Mouse (Mus musculus): ENCODE measurements around the gene Ccdc7a. TPM values are rescaled to one million over a fixed set of nuclear protein-coding genes. Genes with fewer than 3 reads are reported as not detected.

Gene Ccdc7a
- total and polyA plus RNA-seq, 2 experiments from 2014 or later = not detected

- DNase-seq (ENCODE audit: low spot score) (peak; percentile 78), ATAC-seq (peak; percentile 70; the same call in 1 of the 2 replicates)
- Histone ChIP-seq H3K9me3 (ENCODE audit: low read length) (no peaks in the 10 kb centered on the region), H3K4me1 (ENCODE audit: insufficient read depth, low read length) (no peaks in the 10 kb centered on the region), H3K9ac (replicated peaks; ENCODE audit: low read length) (no peak overlapping the region), H3K36me3 (ENCODE audit: insufficient read depth, low read length) (peaks cover 21% of the 10 kb centered on the region), H3K27ac (no peak overlapping the region), H3K4me3 (ENCODE audit: low read length) (no peak overlapping the region), H3K4me2 (ENCODE audit: low read depth, low read length) (no peak overlapping the region), H3K27me3 (ENCODE audit: insufficient read depth, low read length) (no peaks in the 10 kb centered on the region)
- peak; percentile 82 for TF ChIP-seq CTCF (IDR thresholded peaks at IDR 0.05; ENCODE audit: low read depth)
- WGBS = 61% methylated on average over 1 of the region's 1 CpGs
Measured at GRCm38 (mm10) chr8:128724819-128725218, 340.5 kb downstream of the Ccdc7a start.

- Histone ChIP-seq H3K9me3 (ENCODE audit: low read length) (no peaks in the 10 kb centered on the region), H3K4me3 (ENCODE audit: low read length) (no peak overlapping the region), H3K27me3 (ENCODE audit: insufficient read depth, low read length) (no peaks in the 10 kb centered on the region), H3K27ac (no peak overlapping the region), H3K36me3 (ENCODE audit: insufficient read depth, low read length) (peaks cover 45% of the 10 kb centered on the region), H3K4me1 (ENCODE audit: insufficient read depth, low read length) (no peaks in the 10 kb centered on the region), H3K9ac (replicated peaks; ENCODE audit: low read length) (no peak overlapping the region), H3K4me2 (ENCODE audit: low read depth, low read length) (no peak overlapping the region)
- ATAC-seq = no peak
- no peak for DNase-seq (ENCODE audit: low spot score)
- TF ChIP-seq CTCF (IDR thresholded peaks at IDR 0.05; ENCODE audit: low read depth) = no peak
Measured at GRCm38 (mm10) chr8:128716184-128716583, 349.1 kb downstream of the Ccdc7a start.

GRCm38 (mm10) chr8:128709261-128709660 is 356.1 kb downstream of the Ccdc7a start:
- 50% methylated on average over 3 of the region's 3 CpGs for WGBS
- Histone ChIP-seq H3K4me3 (ENCODE audit: low read length) (no peak overlapping the region), H3K4me2 (ENCODE audit: low read depth, low read length) (no peak overlapping the region), H3K27me3 (ENCODE audit: insufficient read depth, low read length) (no peaks in the 10 kb centered on the region), H3K9me3 (ENCODE audit: low read length) (no peaks in the 10 kb centered on the region), H3K36me3 (ENCODE audit: insufficient read depth, low read length) (peaks cover 17% of the 10 kb centered on the region; the same call in 1 of the 2 replicates), H3K4me1 (ENCODE audit: insufficient read depth, low read length) (no peaks in the 10 kb centered on the region), H3K27ac (no peak overlapping the region), H3K9ac (replicated peaks; ENCODE audit: low read length) (no peak overlapping the region)
- peak; percentile 88 for TF ChIP-seq CTCF (IDR thresholded peaks at IDR 0.05; ENCODE audit: low read depth)
- 0 out of 2 replicates have a peak, but pooled peaks have one; percentile 59 for ATAC-seq
- peak; percentile 84 for DNase-seq (ENCODE audit: low spot score)

GRCm38 (mm10) chr8:128704836-128705235 is 360.5 kb downstream of the Ccdc7a start:
- Histone ChIP-seq H3K4me3 (ENCODE audit: low read length) (no peak overlapping the region), H3K36me3 (ENCODE audit: insufficient read depth, low read length) (no peaks in the 10 kb centered on the region), H3K9me3 (ENCODE audit: low read length) (no peaks in the 10 kb centered on the region), H3K4me1 (ENCODE audit: insufficient read depth, low read length) (no peaks in the 10 kb centered on the region), H3K27me3 (ENCODE audit: insufficient read depth, low read length) (no peaks in the 10 kb centered on the region), H3K27ac (no peak overlapping the region), H3K9ac (replicated peaks; ENCODE audit: low read length) (no peak overlapping the region), H3K4me2 (ENCODE audit: low read depth, low read length) (no peak overlapping the region)
- DNase-seq (ENCODE audit: low spot score) (no peak), ATAC-seq (no peak)
- TF ChIP-seq CTCF (IDR thresholded peaks at IDR 0.05; ENCODE audit: low read depth) = no peak
- 78% methylated on average over 2 of the region's 2 CpGs for WGBS

- TF ChIP-seq CTCF (IDR thresholded peaks at IDR 0.05; ENCODE audit: low read depth) = no peak
- Histone ChIP-seq H3K4me2 (ENCODE audit: low read depth, low read length) (no peak overlapping the region), H3K27ac (no peak overlapping the region), H3K9me3 (ENCODE audit: low read length) (no peaks in the 10 kb centered on the region), H3K4me1 (ENCODE audit: insufficient read depth, low read length) (no peaks in the 10 kb centered on the region), H3K36me3 (ENCODE audit: insufficient read depth, low read length) (no peaks in the 10 kb centered on the region), H3K4me3 (ENCODE audit: low read length) (no peak overlapping the region), H3K9ac (replicated peaks; ENCODE audit: low read length) (no peak overlapping the region), H3K27me3 (ENCODE audit: insufficient read depth, low read length) (no peaks in the 10 kb centered on the region)
- WGBS = 80% methylated on average over 1 of the region's 1 CpGs
- ATAC-seq (no peak), DNase-seq (ENCODE audit: low spot score) (no peak)
Measured at GRCm38 (mm10) chr8:128704376-128704775, 360.9 kb downstream of the Ccdc7a start.

- no peaks in the 10 kb centered on the region for H3K27me3 ChIP-seq (ENCODE audit: insufficient read depth, low read length)
- ATAC-seq = no peak
- no peak overlapping the region for H3K27ac ChIP-seq
- H3K4me3 ChIP-seq (ENCODE audit: low read length) = no peak overlapping the region
- H3K36me3 ChIP-seq (ENCODE audit: insufficient read depth, low read length) = no peaks in the 10 kb centered on the region
- 77% methylated on average over 3 of the region's 3 CpGs for WGBS
- no peaks in the 10 kb centered on the region for H3K9me3 ChIP-seq (ENCODE audit: low read length)
- no peak overlapping the region for H3K4me2 ChIP-seq (ENCODE audit: low read depth, low read length)
- no peak for DNase-seq (ENCODE audit: low spot score)
- H3K9ac ChIP-seq (replicated peaks; ENCODE audit: low read length) = no peak overlapping the region
- no peak for TF ChIP-seq CTCF (IDR thresholded peaks at IDR 0.05; ENCODE audit: low read depth)
- no peaks in the 10 kb centered on the region for H3K4me1 ChIP-seq (ENCODE audit: insufficient read depth, low read length)
Measured at GRCm38 (mm10) chr8:128697945-128698344, 367.4 kb downstream of the Ccdc7a start.

GRCm38 (mm10) chr8:128696701-128697397 is 368.5 kb downstream of the Ccdc7a start:
- 100% methylated on average over 1 of the region's 1 CpGs for WGBS
- no peaks in the 10 kb centered on the region for H3K4me1 ChIP-seq (ENCODE audit: insufficient read depth, low read length)
- no peaks in the 10 kb centered on the region for H3K36me3 ChIP-seq (ENCODE audit: insufficient read depth, low read length)
- TF ChIP-seq CTCF (IDR thresholded peaks at IDR 0.05; ENCODE audit: low read depth) = no peak
- H3K27ac ChIP-seq = no peak overlapping the region
- DNase-seq (ENCODE audit: low spot score) (no peak), ATAC-seq (no peak)
- no peaks in the 10 kb centered on the region for H3K27me3 ChIP-seq (ENCODE audit: insufficient read depth, low read length)
- no peak overlapping the region for H3K4me2 ChIP-seq (ENCODE audit: low read depth, low read length)
- no peaks in the 10 kb centered on the region for H3K9me3 ChIP-seq (ENCODE audit: low read length)
- H3K9ac ChIP-seq (replicated peaks; ENCODE audit: low read length) = no peak overlapping the region
- H3K4me3 ChIP-seq (ENCODE audit: low read length) = no peak overlapping the region
